Mouse (Mus musculus) kidney, postnatal 25 days (tissue): Measurements from ENCODE around the gene Epb41.

Experiments used
- DNase-seq, 2 experiments: peaks; one replicate each; pipeline ENCODE4 v3.0.0; 2021; ENCODE audit warnings: mixed read lengths in 2 of 2

Gene Epb41

DNA sequence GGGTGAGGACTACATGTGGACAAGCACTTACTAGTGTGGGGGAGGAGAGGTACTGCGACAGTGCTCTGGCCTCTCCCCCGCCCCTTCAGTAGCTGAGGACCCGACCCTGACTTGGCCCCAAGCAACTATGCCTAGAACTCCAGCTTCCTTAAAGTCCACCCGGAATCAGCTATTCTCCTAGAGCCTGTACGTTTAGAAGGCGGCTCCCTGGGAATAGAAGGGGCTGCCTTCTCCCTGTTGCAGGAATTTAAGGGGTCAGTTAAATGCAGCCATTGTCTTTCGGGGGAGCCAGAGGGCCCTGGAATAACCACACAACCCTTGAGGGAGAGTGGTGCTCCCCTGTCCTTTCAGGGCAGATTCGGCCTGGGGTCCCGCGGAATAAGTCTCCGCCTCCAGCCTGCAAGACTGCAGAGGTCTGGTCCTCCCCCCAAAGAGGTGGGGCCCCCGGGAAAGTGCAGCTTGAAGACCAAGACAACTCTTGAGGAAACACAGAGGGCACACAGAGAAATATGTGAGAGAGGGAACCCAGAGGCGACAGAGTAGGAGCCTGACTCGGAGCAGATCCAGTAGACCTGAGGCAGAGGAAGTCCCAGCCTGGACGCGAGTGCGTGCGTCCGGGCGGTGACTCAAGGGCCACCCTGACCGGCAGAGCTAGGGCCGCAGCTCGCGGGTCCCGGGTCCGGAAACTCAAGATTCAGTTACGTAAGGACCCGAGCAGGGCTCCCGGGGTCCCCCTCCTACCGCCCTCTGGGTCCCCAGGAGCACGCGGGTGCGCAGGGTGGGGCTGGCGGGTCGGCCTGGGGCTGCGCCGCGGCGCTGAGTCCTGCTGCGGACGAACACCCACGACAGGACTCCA is 816 bp downstream of the Epb41 start, which contains the start of gene Gm10300:
Gene Gm10300 (plus strand): TSS at position 621 of the 856 bp plus-strand sequence.
- DNase-seq = peak; percentile 56 to 83

DNA sequence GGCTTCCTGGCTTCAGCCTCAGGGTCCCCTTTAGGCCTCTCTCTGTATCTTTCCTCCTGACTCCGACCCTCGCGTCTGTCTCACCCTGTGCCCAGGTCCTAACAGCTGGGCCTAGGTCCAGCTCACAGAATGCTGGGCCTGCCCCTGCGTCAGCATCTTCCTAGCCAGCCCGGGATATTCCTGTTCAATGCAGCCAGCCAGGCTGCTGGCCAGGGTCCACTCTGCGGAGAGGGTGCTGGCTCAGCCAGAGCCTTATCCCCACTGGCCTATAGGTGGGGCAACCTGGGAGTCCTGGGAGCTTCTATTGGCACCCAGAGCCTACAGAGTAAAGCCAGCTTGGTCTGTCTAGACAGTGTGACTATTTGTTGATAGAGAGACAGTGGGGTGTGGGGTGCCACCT is 2.2 kb downstream of the Epb41 start:
- DNase-seq = peak; percentile 82 to 95

- DNase-seq = peak in 1 of 2 experiments; percentile 60
Measured at GRCm38 (mm10) chr4:132072156-132072555, 3.0 kb downstream of the Epb41 start.

DNA sequence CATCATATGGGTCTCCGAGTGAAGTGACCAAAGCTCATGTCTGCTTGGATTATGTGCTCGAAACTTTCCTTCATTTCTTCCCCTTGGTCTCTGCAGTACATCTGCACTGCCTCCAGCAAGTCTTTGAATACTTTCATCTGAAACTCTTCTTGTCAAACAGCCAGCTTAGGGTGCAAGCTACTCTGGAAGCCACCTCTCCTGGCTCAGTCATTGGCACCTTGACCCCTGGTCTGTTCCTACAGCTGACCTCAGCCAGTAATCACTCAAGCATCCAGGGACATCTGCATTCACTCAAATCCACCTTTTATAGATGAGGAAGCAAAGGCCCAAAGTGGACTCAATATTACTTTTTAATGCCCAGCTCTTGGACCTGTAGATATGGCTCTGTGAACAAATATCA is 3.4 kb downstream of the Epb41 start:
- DNase-seq = peak; percentile 43 to 77

DNA sequence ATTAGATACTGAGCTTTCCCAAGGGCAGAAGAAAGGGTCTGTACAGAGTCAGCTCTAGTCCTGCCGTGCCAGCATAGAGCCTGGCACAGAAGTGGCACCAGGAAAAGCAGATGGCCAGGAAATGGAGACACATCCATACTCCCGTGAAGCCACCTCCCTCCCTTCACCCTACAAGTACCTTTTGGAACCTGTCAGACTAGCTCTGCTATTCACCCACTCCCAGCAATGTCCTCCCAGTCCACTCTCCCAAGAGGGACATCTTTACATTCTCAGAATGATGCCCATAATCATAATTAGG is 7.2 kb downstream of the Epb41 start:
- no peak for DNase-seq

- no peak for DNase-seq
Measured at GRCm38 (mm10) chr4:132067112-132067937, 7.8 kb downstream of the Epb41 start.

GRCm38 (mm10) chr4:132066101-132066773 is 8.9 kb downstream of the Epb41 start:
- DNase-seq = peak; percentile 93 to 98

- no peak for DNase-seq
Measured at GRCm38 (mm10) chr4:132065578-132065977, 9.5 kb downstream of the Epb41 start.

GRCm38 (mm10) chr4:132064550-132064949 is 10.6 kb downstream of the Epb41 start:
- DNase-seq = peak in 1 of 2 experiments; percentile 58

DNA sequence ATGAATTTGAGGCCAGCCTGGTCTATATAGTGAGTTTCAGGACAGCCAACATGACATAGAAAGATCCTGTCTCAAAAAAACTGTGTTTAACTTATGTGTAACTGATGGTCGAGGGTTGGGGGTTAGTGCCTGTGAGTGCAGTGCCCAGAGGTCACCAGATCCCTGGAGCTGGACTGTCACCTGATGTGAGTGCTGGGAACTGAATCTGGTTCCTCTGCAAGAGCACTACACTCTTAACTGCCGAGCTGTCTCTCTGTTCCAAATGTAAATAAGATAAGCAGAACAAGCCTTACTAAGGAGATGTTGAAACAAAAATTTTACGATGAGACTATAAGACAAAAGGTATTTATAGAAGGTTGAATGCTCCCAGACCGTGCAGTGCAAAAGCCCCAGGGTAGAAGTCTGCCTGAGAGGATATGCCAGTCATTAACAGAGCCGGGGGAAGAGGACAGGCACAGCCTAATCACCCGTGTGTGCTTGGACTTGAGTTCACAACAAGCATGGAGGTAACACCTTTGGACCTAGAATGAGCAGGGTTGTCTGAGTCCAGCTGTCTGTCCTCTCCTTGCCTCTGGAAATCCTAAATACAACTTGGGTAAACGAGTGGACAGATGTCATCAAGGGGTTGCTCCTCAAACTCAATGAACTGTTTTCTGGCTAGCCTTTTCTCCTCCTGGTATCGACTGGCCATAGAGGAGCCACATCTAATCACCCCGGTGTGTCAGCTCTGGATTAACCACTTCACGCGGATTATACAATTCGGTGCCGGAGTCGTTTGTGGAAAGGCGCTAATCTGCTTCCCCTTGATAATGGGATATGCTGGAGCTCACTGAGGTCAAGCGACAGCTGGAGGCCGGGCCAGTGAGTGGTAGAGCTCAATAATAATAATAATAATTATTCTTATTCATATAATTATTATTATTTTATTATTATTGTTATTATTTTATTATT is 11.9 kb downstream of the Epb41 start:
- DNase-seq = peak; percentile 56 to 86

- DNase-seq = peak; percentile 57 to 72
Measured at GRCm38 (mm10) chr4:132062289-132062688, 12.8 kb downstream of the Epb41 start.

- no peak for DNase-seq
Measured at GRCm38 (mm10) chr4:132060040-132060832, 14.9 kb downstream of the Epb41 start.

DNA sequence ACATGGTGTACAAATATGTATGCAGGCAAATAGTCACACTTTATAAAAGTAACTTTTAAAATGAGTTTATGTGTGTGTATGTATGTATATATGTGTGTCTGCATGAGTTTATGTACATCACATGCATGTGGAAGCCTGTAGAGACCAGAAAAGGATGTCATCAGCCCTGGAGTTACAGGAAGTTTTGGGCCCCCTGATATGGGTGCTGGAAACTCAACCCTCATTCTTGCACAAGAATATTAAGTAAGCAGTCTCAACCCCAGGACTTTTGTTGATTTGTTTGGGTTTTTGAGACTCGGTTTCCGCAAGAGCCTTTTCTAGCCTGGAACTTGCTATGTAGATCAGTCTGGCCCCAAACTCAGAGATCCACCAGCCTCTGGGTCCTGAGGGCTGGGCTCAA is 15.6 kb downstream of the Epb41 start:
- DNase-seq = no peak

DNA sequence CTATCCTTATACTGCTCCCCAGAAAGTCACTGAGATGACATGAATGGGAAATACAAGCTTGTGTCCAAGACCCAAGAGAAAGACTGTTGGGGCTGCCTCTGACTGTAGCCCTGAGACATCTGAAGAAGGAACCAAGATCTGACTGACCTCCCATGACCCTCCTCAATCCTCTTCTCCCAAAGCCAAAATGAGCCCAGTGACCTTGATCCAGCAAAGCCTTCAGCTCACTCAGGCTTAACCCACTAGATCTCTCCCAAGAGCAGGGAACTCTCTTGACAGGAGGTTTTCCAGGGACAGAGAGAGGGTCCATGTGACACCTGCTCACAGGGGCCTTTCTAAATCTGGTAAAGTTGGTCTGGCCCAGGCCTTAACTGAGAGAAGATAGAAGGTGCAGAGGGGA is 17.8 kb downstream of the Epb41 start:
- no peak for DNase-seq

DNA sequence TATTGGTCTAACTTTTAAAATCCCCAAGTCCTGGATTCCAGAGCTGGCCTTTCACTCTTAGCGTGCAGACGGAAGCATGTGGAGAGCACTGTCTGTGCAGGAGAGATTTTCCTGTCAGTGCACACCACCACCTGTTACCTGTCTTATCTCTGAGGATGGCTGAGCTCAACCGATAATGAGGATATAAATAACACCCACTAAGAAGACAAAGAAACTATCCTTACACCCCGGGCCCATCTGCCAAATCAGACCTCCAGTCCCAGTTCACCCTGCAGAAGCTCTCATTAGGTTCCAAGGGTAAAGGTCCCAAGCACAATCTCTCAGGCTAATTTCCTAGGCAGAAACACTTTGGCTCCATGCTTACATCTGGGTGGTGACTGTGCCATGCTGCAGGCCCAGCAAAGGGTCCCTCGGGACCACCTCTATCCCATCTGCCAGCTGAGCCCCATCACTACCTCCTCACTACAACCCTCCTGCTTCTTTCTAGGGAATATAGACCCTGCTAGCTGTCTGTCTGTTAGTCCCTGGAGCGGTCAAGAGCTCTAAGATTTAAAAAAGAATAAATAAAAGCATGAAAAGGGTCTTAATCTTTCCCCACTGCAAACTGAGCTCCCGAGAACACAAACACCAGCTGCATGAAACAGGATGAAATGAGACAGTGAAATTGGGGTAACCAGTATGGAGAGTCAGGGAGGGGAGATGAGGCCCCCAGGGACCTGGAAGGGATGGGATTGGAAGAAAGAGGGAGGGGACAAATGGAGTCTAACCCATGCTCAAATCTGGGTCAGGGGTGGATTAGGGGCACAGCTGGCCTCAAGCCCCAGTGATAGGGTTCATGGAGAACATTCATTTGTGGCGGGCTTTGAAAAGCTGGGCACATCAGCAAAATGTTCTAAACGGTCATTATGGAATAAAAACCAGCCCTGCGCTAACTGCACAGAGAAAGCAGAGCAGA is 23.5 kb downstream of the Epb41 start:
- DNase-seq = no peak

DNA sequence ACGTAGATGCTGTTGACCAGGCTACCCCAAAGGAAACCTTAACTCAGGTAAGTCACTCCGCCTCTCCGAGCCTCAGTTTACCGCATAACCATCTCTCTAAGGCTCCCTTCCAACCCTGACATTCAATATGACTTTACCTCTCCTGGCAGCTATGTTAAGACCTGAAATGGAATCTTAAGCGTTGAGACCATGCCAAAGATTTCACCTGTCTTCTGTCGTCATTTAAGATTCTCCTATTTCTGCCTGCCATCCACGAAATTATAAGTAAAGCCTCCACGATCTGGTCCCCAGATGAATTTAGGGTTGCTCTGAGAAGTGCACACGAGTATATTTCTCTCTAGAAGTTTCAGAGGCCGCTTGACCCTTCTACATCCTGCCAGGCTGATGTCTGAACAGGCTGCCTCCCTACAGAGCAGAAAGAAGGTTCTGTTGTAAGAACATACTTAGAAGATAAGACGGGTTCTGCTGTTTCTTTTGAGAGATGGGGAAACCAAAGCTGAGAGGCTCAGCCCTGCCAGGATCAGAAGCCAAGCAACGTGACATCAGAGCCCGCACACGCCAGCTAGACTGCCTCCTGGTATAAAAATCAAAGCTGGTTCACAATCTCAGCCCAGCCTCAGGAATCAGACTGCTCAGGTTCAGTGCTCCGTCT is 25.4 kb downstream of the Epb41 start:
- no peak for DNase-seq

DNA sequence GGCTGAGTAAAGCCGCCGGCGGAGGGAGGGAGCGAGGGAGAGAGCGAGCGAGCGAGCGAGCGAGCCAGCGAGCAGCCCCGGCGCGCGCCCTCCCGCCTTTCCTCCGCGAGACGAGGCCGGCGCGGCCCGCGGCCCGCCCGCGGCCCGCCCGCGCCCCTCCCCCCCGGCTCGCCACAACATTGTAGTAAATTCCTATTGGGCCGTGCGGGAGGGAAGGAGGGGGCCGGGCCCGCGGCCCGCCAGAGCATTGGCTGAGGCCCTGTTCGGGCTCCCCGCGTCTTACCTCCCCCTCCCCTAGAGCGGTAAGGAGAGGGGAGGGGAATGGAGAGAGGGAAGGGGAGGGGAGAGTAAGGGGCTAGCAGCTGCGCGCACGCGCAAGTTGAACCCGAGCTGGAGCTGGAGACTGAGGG is 26.1 kb downstream of the Epb41 start:
- DNase-seq = peak; percentile 89 to 96

DNA sequence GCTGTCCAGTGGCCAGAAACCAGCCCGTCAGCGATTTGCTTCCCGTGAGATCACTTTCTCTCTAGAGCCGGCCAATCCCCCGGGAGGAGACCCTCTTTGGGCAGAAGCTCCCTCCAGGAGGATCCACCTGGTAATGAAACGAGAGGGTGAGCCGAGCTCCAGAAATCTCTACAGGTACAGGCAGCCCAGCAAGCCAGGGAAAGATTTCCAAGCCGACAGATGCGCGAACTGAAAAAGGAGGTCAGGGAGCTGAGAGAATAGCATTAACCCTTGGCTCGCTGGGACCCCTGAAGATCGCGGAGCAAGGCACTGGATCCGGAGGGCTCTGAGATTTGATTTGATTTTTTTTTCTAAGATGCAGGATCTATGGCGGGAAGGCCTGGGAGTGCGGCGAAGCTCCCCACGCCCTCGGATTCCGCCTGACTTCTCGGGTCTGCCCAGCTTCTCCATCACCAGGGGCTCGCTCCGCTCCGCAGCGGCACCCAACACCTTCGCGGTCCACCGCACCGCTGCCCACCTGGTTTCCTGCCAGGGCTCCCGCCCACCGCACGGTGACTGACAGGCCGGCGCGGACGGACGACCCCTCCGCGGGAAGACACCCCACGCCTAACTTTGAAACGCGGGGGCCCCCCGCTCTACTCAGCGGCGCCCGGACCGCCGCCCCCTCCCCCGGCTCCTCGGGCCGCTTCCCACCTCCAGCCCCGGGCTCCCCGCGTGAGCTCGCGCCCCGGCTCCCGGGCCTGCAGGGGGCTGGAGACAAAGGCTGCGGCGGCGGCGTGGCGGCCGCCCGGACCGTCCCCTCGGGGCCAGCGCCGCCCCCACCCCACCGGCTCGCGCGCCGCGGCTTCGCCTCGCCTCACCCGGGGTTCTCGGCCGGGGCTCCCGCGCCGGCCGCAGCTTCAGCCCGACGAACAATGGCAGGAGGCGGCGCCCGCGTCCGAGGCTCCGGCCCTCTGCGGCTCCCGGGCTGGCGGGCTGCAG is 26.8 kb downstream of the Epb41 start:
- peak; percentile 42 to 69 for DNase-seq
